Comparison of ENCODE assay signal across 9 mouse cellular contexts in the genomic region with DNA sequence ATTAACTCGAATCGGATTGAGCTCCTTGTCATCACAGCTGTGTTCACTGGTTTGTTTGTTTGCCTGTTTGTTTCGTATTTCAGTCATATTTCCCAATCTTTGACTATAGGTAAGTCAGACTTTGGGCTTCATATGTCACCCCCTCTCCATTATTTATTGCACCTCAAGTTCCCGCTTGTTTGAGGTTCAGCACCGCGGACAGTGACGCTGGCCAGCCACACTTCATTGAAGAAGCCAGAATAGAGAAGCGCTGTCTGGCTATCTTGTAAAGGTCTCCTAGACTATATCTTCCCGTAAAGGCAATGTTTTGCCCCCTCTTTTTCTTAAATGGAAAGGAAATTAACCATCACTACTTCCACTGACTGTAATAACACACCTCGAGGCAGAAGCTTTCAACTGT.
A peak's percentile ranks its signal among the peaks of the same experiment; 100 is the strongest.
DNase-seq lines count a peak whose midpoint lies in the region; ATAC-seq and TF ChIP-seq lines count a peak whose summit lies in the region.
"Had no signal": no experiment of that assay in that cellular context is flagged by ENCODE, and none has a peak within 500 bp of the region (broad histone marks: within the 10 kb centered on the region; RNA-seq: fewer than 3 reads in every experiment).

No protein-coding gene starts in this region.

- no peak overlapping the region for H3K4me3 ChIP-seq in hindbrain, embryonic 11.5 days (ENCODE audit: low read depth, low read length)
- H3K4me3 ChIP-seq in myocyte, result no peak overlapping the region
- H3K4me3 ChIP-seq: lung, embryonic 15.5 days had no signal

- no peak overlapping the region for H3K27ac ChIP-seq in hindbrain, embryonic 11.5 days (ENCODE audit: low read depth, low read length)
- H3K27ac ChIP-seq: lung, embryonic 15.5 days had no signal

- H3K4me2 ChIP-seq in hindbrain, embryonic 11.5 days (replicated peaks; ENCODE audit: low read depth, low read length), result no peak overlapping the region
- no peak overlapping the region for H3K4me2 ChIP-seq in myocyte (ENCODE audit: low read depth)
- H3K4me2 ChIP-seq: lung, embryonic 15.5 days had no signal

- no peaks in the 10 kb centered on the region for H3K36me3 ChIP-seq in hindbrain, embryonic 11.5 days (ENCODE audit: control insufficient read depth, insufficient read depth, low read length)
- no peaks in the 10 kb centered on the region for H3K36me3 ChIP-seq in myocyte (ENCODE audit: control insufficient read depth, insufficient read depth)
- H3K36me3 ChIP-seq: lung, embryonic 15.5 days had no signal

- H3K79me2 ChIP-seq in myocyte (ENCODE audit: control insufficient read depth, insufficient read depth), result no peaks in the 10 kb centered on the region

- H3K9me3 ChIP-seq in hindbrain, embryonic 11.5 days (ENCODE audit: control insufficient read depth, low read length), result no peaks in the 10 kb centered on the region
- H3K9me3 ChIP-seq: lung, embryonic 15.5 days had no signal

- ATAC-seq in hindbrain, embryonic 11.5 days (ENCODE audit: low FRiP score), result no peak
- ATAC-seq in monocyte, adult 5-6 weeks (replicated peaks; ENCODE audit: insufficient number of reproducible peaks, low FRiP score, low TSS enrichment, poor library complexity, severe bottlenecking), result no peak
- no peak for ATAC-seq in megakaryocyte progenitor cell, adult 5-6 weeks (replicated peaks; ENCODE audit: poor library complexity)

- 32% methylated on average over 10 of the region's 10 CpGs for WGBS in hindbrain, embryonic 11.5 days

- no peak overlapping the region for H3ac ChIP-seq in myocyte (ENCODE audit: control insufficient read depth, insufficient read length)

- DNase-seq in heart, postnatal 4 days, result peak; percentile 7
- DNase-seq in heart, adult 8-10 months (ENCODE audit: low spot score), result no peak
- peak; percentile 8 for DNase-seq in Muller cell, postnatal 12 days (ENCODE audit: inconsistent ontology term)
- DNase-seq in hindbrain, embryonic 11.5 days (ENCODE audit: low spot score), result peak; percentile 53
- DNase-seq in adrenal gland, adult (ENCODE audit: inconsistent age in 2 of 2, low spot score in 1 of 2), result no peak

- H3K27me3 ChIP-seq in hindbrain, embryonic 11.5 days (ENCODE audit: control insufficient read depth, insufficient read depth, low read length), result 0 out of 2 replicates have a peak, but pooled peaks cover 3% of the 10 kb centered on the region
- H3K27me3 ChIP-seq in myocyte (ENCODE audit: control insufficient read depth, insufficient read depth, insufficient read length), result no peaks in the 10 kb centered on the region

- H3K4me1 ChIP-seq in hindbrain, embryonic 11.5 days (replicated peaks; ENCODE audit: control insufficient read depth, insufficient read depth, low read length), result no peaks in the 10 kb centered on the region
- H3K4me1 ChIP-seq: lung, embryonic 15.5 days had no signal

- H3K9ac ChIP-seq in hindbrain, embryonic 11.5 days (ENCODE audit: low read depth, low read length), result no peak overlapping the region
- H3K9ac ChIP-seq: lung, embryonic 15.5 days had no signal

- no peak for TF ChIP-seq POLR2A in myocyte (IDR thresholded peaks at IDR 0.05; ENCODE audit: insufficient read length, low read depth)

TF ChIP-seq in myocyte, 11 proteins besides CTCF, POLR2A, EP300 and RAD21:
- TF ChIP-seq POLR2AphosphoS2 (IDR thresholded peaks at IDR 0.05; ENCODE audit: insufficient read length, low read depth), result no peak
- peak; percentile 53 for TF ChIP-seq REST (IDR thresholded peaks at IDR 0.05; ENCODE audit: insufficient read depth, insufficient read length)
TF ChIP-seq in myocyte: peak in this region for 1.

Comparison
In these comparisons a context has a peak if more than half of its experiments do, and no peak if none do; other contexts are left out.
1. DNase-seq: peak in heart, postnatal 4 days (single experiment), Muller cell, postnatal 12 days (single experiment) and hindbrain, embryonic 11.5 days (single experiment); none in heart, adult 8-10 months (single experiment) and adrenal gland, adult (0 of 2).